Mouse (Mus musculus): ENCODE results near the gene Knstrn. TPM values are rescaled to one million over a fixed set of nuclear protein-coding genes. Genes with fewer than 3 reads are reported as not detected.

Gene Knstrn
- polyA plus RNA-seq, 1 experiment from 2014 or later, result 134 TPM

GRCm38 (mm10) chr2:118873890-118874430, 60.2 kb downstream of the Knstrn start:
- ATAC-seq (ENCODE audit: borderline replicate concordance, extremely low read depth, low FRiP score, low TSS enrichment), result no peak
- WGBS, result 71% methylated on average over 6 of the region's 6 CpGs
- Histone ChIP-seq H3K4me1 (peaks cover 13% of the 10 kb centered on the region; the same call in 1 of the 2 replicates), H3K36me3 (peaks cover 35% of the 10 kb centered on the region), H3K4me3 (no peak overlapping the region), H3K4me2 (no peak overlapping the region), H3K9me3 (no peaks in the 10 kb centered on the region), H3K27me3 (no peaks in the 10 kb centered on the region), H3K27ac (no peak overlapping the region), H3K9ac (no peak overlapping the region)

GRCm38 (mm10) chr2:118875316-118875715, 61.5 kb downstream of the Knstrn start:
- H3K27me3 ChIP-seq, result no peaks in the 10 kb centered on the region
- no peak overlapping the region for H3K27ac ChIP-seq
- 91% methylated on average over 8 of the region's 8 CpGs for WGBS
- H3K4me3 ChIP-seq, result no peak overlapping the region
- peaks cover 12% of the 10 kb centered on the region; the same call in 1 of the 2 replicates for H3K4me1 ChIP-seq
- no peak for ATAC-seq (ENCODE audit: borderline replicate concordance, extremely low read depth, low FRiP score, low TSS enrichment)
- H3K4me2 ChIP-seq, result no peak overlapping the region
- H3K9me3 ChIP-seq, result no peaks in the 10 kb centered on the region
- H3K36me3 ChIP-seq, result peaks cover 28% of the 10 kb centered on the region
- H3K9ac ChIP-seq, result no peak overlapping the region

DNA sequence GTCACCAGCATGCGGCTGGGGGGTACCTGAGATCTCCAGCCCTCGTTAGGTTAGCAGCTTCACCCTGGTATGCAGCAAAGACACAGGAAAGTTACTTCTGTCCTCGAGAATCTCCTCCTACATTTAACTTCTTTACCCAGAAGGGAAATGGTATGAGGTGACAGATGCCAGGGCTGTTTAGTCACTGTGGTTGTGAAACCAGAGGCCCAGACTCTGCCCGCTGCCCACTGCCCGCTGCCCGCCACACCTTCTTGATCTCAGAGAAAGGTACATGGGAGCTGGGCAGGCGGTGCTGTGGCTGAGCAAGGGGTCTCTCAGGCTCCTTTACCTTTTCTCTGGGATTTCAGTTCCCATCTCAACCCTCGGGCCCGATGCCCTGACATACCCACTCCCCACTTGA, 62.6 kb downstream of the Knstrn start:
- Histone ChIP-seq H3K4me2 (no peak overlapping the region), H3K27ac (no peak overlapping the region), H3K4me1 (peaks cover 4% of the 10 kb centered on the region; the same call in 1 of the 2 replicates), H3K27me3 (no peaks in the 10 kb centered on the region), H3K36me3 (peaks cover 32% of the 10 kb centered on the region), H3K9ac (no peak overlapping the region), H3K4me3 (no peak overlapping the region), H3K9me3 (no peaks in the 10 kb centered on the region)
- ATAC-seq (ENCODE audit: borderline replicate concordance, extremely low read depth, low FRiP score, low TSS enrichment), result no peak
- 92% methylated on average over 9 of the region's 9 CpGs for WGBS

DNA sequence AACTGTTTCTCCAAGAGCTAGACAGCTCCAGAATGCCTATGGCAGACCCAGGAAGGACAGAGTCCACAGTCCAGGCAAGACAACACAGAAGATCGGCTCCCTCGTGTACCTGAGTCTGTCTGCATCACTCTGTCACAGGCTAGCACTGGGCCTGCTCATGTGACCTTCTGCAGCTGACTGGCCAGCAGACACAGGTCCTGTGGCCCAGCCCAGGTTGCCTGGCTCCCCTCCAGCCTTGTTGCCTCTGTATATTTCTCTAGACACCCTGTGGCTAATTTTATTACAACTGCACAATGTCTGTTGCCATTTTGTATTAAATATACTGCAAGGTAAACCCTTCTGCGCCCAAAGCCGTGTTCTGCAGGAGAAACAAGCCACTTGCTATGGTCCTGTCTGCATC, 67.2 kb downstream of the Knstrn start:
- no peak overlapping the region for H3K4me2 ChIP-seq
- no peak overlapping the region for H3K4me3 ChIP-seq
- no peak overlapping the region for H3K27ac ChIP-seq
- peaks cover 4% of the 10 kb centered on the region for H3K4me1 ChIP-seq
- H3K9ac ChIP-seq, result no peak overlapping the region
- H3K36me3 ChIP-seq, result peaks cover 23% of the 10 kb centered on the region
- peaks cover 22% of the 10 kb centered on the region for H3K27me3 ChIP-seq
- ATAC-seq (ENCODE audit: borderline replicate concordance, extremely low read depth, low FRiP score, low TSS enrichment), result no peak
- H3K9me3 ChIP-seq, result no peaks in the 10 kb centered on the region
- WGBS, result 85% methylated on average over 4 of the region's 4 CpGs

DNA sequence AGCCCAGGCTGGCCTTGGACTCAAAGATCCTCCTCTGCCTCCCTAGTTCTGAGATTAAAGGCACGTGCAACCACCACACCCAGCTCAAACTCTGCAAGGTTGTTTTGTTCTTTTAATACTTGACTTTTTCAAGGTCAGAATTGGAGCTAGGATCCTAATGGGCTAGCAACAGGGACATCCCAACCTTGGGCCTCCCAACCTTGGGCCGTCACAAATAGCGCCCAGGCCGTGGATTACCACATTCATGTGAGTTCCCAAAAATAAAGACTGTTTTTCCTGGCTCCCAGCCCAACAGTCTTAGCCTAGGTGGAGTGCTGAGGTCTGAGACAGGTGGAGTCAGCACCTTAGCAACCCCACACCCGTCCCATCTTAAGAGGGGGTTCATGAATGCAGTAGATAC, 68.2 kb downstream of the Knstrn start:
- Histone ChIP-seq H3K27me3 (peaks cover 29% of the 10 kb centered on the region), H3K4me2 (no peak overlapping the region), H3K9me3 (no peaks in the 10 kb centered on the region), H3K9ac (no peak overlapping the region), H3K4me3 (no peak overlapping the region), H3K27ac (no peak overlapping the region), H3K4me1 (peaks cover 4% of the 10 kb centered on the region), H3K36me3 (peaks cover 14% of the 10 kb centered on the region; the same call in 1 of the 2 replicates)
- ATAC-seq (ENCODE audit: borderline replicate concordance, extremely low read depth, low FRiP score, low TSS enrichment), result no peak
- 80% methylated on average over 5 of the region's 5 CpGs for WGBS

DNA sequence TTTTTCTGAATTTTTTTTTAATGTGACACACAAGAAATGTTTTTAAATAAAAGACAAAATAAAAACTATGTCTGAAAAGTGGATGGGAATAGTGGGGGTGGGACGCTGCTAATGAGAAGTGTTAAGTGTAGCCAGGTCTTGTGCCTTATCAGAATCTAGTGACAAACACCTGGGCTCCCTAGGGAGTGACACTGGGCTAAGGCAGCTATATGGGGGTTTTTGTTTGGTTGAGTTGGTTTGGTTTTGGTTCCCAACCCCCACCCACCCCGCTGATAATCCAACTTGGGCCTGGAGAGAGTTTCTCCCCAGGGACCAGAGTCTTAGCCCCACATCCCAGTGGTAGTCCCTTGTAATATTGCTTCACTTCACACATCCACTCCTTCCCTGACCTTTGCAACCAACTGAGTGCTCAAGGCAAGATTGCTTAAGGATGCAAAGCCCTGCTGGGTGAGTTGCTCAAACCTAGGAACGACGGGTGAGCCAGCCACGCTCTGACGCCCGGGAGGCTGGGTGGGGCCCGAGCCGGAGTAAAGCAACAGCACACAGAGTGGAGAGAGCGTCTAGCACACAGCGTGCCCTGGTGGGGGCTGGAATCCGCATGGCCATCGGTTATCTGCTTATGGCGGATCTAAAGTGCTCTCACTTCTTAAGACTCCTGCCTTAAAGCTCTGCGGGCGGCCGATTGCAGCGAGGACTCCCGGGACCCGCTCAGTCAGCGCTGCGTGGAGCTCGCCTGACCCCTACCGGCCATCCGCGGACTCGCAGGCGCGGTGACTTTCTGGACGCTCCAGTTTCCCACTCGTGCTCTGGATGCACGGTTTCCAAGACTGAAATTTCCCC, 69.3 kb downstream of the Knstrn start:
- peak overlapping the region; percentile 38 for H3K4me3 ChIP-seq
- peaks cover 40% of the 10 kb centered on the region for H3K27me3 ChIP-seq
- 0 out of 2 replicates have a peak, but pooled peaks cover 4% of the 10 kb centered on the region for H3K36me3 ChIP-seq
- peak; percentile 88 for ATAC-seq (ENCODE audit: borderline replicate concordance, extremely low read depth, low FRiP score, low TSS enrichment)
- H3K9ac ChIP-seq, result peak overlapping the region; percentile 39
- H3K4me2 ChIP-seq, result peak overlapping the region; percentile 77
- peaks cover 8% of the 10 kb centered on the region for H3K4me1 ChIP-seq
- H3K9me3 ChIP-seq, result no peaks in the 10 kb centered on the region
- peak overlapping the region; percentile 42; the same call in 1 of the 2 replicates for H3K27ac ChIP-seq
- 2% methylated on average over 32 of the region's 32 CpGs for WGBS

DNA sequence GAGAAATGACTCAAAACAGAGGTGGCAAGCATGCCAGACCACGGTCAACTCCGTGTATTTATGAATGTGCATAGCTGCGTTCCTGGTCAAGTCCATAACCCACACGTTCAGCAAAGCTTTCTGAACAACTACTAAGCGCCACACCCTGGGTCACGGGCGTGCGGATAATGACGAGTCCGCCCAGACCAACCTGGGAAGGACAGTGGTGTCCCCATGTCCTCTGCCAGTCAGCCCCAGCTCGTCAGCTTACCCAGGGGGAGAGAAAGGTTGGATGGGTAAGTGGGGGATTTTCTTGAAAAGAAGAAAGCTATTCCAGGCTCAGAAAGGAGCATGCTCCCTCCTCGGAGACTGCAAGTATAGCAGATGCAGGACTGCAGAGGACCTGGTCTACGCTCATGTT, 73.6 kb downstream of the Knstrn start:
- ATAC-seq (ENCODE audit: borderline replicate concordance, extremely low read depth, low FRiP score, low TSS enrichment), result no peak
- H3K4me2 ChIP-seq, result no peak overlapping the region
- peaks cover 9% of the 10 kb centered on the region for H3K4me1 ChIP-seq
- no peaks in the 10 kb centered on the region for H3K36me3 ChIP-seq
- H3K27me3 ChIP-seq, result peaks cover 67% of the 10 kb centered on the region
- no peak overlapping the region for H3K9ac ChIP-seq
- H3K4me3 ChIP-seq, result no peak overlapping the region
- H3K27ac ChIP-seq, result no peak overlapping the region
- 59% methylated on average over 13 of the region's 13 CpGs for WGBS
- no peaks in the 10 kb centered on the region for H3K9me3 ChIP-seq

DNA sequence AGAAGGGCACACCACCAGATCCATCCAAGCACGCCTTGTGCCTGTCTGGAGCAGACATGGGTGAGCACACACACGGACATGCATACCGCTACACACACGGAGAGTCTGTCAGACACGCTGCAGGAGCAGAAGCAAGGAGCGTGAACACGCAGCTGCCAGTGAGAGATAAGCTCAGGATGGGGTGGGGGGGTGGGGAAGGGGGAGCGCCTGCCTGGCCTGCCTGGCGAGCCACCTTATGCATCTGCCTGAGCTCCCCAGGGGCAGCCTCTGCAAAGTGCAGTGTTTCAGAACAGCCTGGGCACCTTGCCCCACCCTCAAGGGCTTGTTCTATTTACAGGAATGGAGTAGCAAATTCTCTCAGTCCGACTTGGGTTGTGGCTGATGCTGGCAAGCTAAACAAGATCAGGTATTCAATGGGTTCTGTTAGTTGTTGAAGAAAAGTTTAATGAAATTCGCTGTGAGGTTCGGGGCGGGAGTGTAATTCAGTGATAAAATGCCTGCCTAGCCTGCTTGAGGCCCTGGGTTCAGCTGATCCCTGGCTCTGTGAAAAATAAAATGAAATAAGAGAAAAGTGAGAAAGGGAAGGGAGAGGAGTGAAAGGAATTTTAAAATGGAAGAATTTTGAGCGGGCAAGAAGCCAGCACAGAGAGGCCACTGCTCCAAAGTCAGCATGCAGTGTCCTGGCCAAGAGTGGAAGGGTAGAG, 74.2 kb downstream of the Knstrn start:
- Histone ChIP-seq H3K4me2 (no peak overlapping the region), H3K36me3 (no peaks in the 10 kb centered on the region), H3K9ac (no peak overlapping the region), H3K4me3 (no peak overlapping the region), H3K27me3 (peaks cover 72% of the 10 kb centered on the region), H3K9me3 (no peaks in the 10 kb centered on the region), H3K27ac (no peak overlapping the region), H3K4me1 (peaks cover 8% of the 10 kb centered on the region)
- 13% methylated on average over 14 of the region's 14 CpGs for WGBS
- ATAC-seq (ENCODE audit: borderline replicate concordance, extremely low read depth, low FRiP score, low TSS enrichment), result 0 out of 2 replicates have a peak, but pooled peaks have one; percentile 39

DNA sequence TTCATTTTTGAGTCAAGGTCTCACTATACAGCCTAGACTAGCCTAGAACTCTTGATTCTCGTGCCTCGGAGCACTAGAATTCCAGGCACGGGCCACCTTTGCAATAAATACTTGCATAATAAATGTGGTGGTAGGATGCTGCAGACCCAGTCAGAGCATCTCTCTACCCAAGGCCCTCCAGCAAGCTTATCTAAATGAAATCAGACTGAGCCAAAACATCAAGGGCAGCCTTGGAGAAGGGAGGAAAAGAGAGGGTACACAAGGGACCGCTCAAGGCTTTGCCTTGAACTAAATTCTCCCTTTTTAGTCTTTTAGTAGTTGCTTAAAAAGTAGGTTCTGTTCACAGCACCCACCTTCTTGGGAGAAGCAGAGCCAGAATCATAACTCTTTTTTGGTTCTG, 77.4 kb downstream of the Knstrn start:
- Histone ChIP-seq H3K9ac (no peak overlapping the region), H3K9me3 (no peaks in the 10 kb centered on the region), H3K4me2 (no peak overlapping the region), H3K27ac (no peak overlapping the region), H3K4me3 (no peak overlapping the region), H3K4me1 (peaks cover 10% of the 10 kb centered on the region), H3K36me3 (no peaks in the 10 kb centered on the region), H3K27me3 (peaks cover 81% of the 10 kb centered on the region)
- no peak for ATAC-seq (ENCODE audit: borderline replicate concordance, extremely low read depth, low FRiP score, low TSS enrichment)
- WGBS, result 78% methylated on average over 4 of the region's 4 CpGs

DNA sequence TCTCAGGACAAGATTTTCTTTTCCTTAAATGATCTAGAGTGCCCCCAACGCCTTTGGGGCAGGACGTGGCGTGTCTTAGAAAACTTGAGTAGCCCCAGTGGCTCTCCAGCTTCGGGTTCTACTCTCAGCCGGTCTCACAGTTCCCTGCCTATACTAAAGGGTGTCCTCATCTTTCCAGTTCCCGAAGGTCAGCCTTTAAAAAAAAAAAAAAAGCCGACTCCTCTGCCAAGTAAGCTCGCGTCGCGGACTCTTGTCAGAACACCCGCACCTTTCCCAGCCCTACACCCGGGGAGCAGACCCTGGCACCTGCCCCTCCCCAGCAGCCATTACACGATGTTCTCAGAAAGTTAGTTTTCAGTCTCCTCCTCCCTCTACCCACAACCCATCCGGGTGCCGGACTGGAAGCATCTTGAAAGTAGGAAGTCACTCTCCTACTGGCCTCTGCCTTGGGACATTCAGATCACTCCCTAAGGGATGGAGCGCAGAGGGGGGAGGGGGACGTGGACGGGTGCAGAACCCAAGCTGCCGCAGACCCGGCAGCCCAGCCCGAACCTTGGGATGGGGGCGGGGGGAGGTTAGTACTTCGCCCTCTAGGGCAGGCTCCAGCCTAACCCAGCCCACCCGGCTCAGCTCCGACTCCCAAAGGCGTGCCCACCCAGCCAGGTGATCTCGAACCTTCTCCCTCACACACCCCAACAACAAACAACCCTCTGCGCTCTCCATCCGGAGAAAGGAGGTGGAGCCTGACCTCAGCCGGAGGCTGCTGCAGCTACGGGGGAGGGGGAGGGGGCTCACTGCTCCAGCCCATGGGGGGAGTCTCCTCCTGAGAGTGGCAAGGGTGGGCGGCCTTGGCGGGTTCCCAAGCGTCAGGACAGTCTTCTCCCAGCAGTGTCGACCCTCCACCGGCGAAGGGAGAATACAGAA, 82.4 kb downstream of the Knstrn start:
- H3K9ac ChIP-seq, result peak overlapping the region; percentile 44
- H3K27me3 ChIP-seq, result peaks cover 92% of the 10 kb centered on the region
- H3K4me2 ChIP-seq, result peak overlapping the region; percentile 95
- peak overlapping the region; percentile 46 for H3K4me3 ChIP-seq
- H3K36me3 ChIP-seq, result no peaks in the 10 kb centered on the region
- ATAC-seq (ENCODE audit: borderline replicate concordance, extremely low read depth, low FRiP score, low TSS enrichment), result no peak
- H3K4me1 ChIP-seq, result peaks cover 30% of the 10 kb centered on the region
- 2% methylated on average over 37 of the region's 38 CpGs for WGBS
- H3K27ac ChIP-seq, result no peak overlapping the region
- H3K9me3 ChIP-seq, result no peaks in the 10 kb centered on the region

DNA sequence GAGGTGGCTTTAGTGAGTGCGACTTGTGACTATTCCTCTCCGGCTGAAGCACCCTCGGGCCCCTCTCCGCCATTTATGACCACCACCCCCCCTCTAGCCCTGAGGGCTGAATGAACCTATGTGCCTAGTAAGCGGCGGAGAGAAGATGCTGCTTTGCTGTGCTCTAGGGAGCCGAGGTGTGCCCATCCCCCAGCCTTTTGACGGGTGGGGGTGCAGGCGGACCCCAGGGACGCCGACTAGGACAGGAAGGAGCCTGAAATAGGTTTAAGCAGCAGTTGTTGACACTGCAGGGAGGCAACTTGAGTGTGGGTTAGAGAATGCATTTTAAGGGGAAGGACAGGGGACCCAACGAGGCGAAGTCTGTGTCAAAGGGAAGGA, 83.1 kb downstream of the Knstrn start:
- peak overlapping the region; percentile 46 for H3K4me3 ChIP-seq
- no peaks in the 10 kb centered on the region for H3K9me3 ChIP-seq
- H3K9ac ChIP-seq, result 0 out of 2 replicates have a peak overlapping the region, but pooled peaks have one; percentile 44
- WGBS, result 1% methylated on average over 13 of the region's 13 CpGs
- no peak overlapping the region for H3K27ac ChIP-seq
- no peaks in the 10 kb centered on the region for H3K36me3 ChIP-seq
- no peak for ATAC-seq (ENCODE audit: borderline replicate concordance, extremely low read depth, low FRiP score, low TSS enrichment)
- peaks cover 30% of the 10 kb centered on the region for H3K4me1 ChIP-seq
- peak overlapping the region; percentile 95 for H3K4me2 ChIP-seq
- peaks cover 89% of the 10 kb centered on the region for H3K27me3 ChIP-seq
